ENCODE assay signal across 24 mouse cellular contexts in the genomic region with DNA sequence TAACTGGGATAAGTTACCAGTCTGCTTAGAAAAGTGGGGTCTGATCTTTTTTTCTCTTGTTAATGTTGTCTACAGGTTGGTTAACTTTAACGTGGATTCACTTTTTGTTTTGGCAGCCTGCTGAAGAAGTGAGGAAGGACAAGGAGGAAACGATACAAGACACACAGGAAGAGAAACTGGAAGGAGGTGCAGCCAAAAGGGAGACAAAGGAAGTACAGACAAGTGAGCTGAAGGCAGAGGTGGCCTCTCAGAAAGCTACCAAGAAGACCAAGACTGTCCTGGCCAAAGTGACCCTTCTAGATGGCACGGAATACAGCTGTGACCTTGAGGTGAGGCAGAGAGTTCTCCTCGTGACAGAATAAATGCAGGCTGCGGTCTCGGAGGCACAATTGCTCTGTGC.
DNase-seq lines count a peak whose midpoint lies in the region; ATAC-seq and TF ChIP-seq lines count a peak whose summit lies in the region.
"Had no signal": no experiment of that assay in that cellular context is flagged by ENCODE, and none has a peak within 500 bp of the region (broad histone marks: within the 10 kb centered on the region; RNA-seq: fewer than 3 reads in every experiment).

No protein-coding gene starts in this region.

- no peaks in the 10 kb centered on the region for H3K9me3 ChIP-seq in embryonic facial prominence, embryonic 12.5 days
- H3K9me3 ChIP-seq in embryonic facial prominence, embryonic 10.5 days = no peaks in the 10 kb centered on the region
- H3K9me3 ChIP-seq: forebrain, embryonic 13.5 days; G1E; kidney, embryonic 15.5 days; liver, embryonic 13.5 days had no signal

- H3K27me3 ChIP-seq in embryonic facial prominence, embryonic 12.5 days = no peaks in the 10 kb centered on the region
- no peaks in the 10 kb centered on the region for H3K27me3 ChIP-seq in embryonic facial prominence, embryonic 10.5 days (replicated peaks; ENCODE audit: low read depth, poor library complexity, severe bottlenecking)
- H3K27me3 ChIP-seq in testis, adult 2 months (ENCODE audit: control insufficient read depth, insufficient read depth, low read length) = no peaks in the 10 kb centered on the region
- H3K27me3 ChIP-seq in splenic B cell, adult 2 months (ENCODE audit: control insufficient read depth, insufficient read depth, low read length, poor library complexity, severe bottlenecking) = no peaks in the 10 kb centered on the region
- H3K27me3 ChIP-seq: forebrain, embryonic 13.5 days; kidney, embryonic 15.5 days; liver, embryonic 13.5 days had no signal

- H3K9ac ChIP-seq in embryonic facial prominence, embryonic 12.5 days = no peak overlapping the region
- H3K9ac ChIP-seq: forebrain, embryonic 13.5 days; kidney, embryonic 15.5 days; liver, embryonic 13.5 days had no signal

- no peak for TF ChIP-seq POLR2A in testis, adult 2 months (IDR thresholded peaks at IDR 0.05; ENCODE audit: control insufficient read depth, low read depth, low read length)

- H3K4me1 ChIP-seq in embryonic facial prominence, embryonic 12.5 days = peaks cover 7% of the 10 kb centered on the region; the same call in 1 of the 2 replicates
- H3K4me1 ChIP-seq in embryonic facial prominence, embryonic 10.5 days = peaks cover 12% of the 10 kb centered on the region
- peaks cover 4% of the 10 kb centered on the region; the same call in 1 of the 2 replicates for H3K4me1 ChIP-seq in testis, adult 2 months (ENCODE audit: control insufficient read depth, insufficient read depth, low read length)
- H3K4me1 ChIP-seq: forebrain, embryonic 13.5 days; liver, embryonic 13.5 days had no signal

- H3K36me3 ChIP-seq in embryonic facial prominence, embryonic 12.5 days = peaks cover 20% of the 10 kb centered on the region
- peaks cover 28% of the 10 kb centered on the region for H3K36me3 ChIP-seq in embryonic facial prominence, embryonic 10.5 days (replicated peaks)
- H3K36me3 ChIP-seq in testis, adult 2 months (ENCODE audit: control insufficient read depth, insufficient read depth, low read length) = no peaks in the 10 kb centered on the region
- no peaks in the 10 kb centered on the region for H3K36me3 ChIP-seq in splenic B cell, adult 2 months (ENCODE audit: control insufficient read depth, insufficient read depth, low read length, poor library complexity, severe bottlenecking)
- H3K36me3 ChIP-seq: G1E had no signal

- H3K4me2 ChIP-seq in embryonic facial prominence, embryonic 12.5 days (replicated peaks) = no peak overlapping the region
- H3K4me2 ChIP-seq: forebrain, embryonic 13.5 days; kidney, embryonic 15.5 days; liver, embryonic 13.5 days had no signal

- no peak for DNase-seq in embryonic facial prominence, embryonic 10.5 days (ENCODE audit: low spot score)
- DNase-seq in layer of hippocampus, adult 9-11 months = peak; percentile 52
- DNase-seq in layer of hippocampus, postnatal 14 days (ENCODE audit: low spot score in 2 of 2) = no peak
- DNase-seq in testis, postnatal 10 days (ENCODE audit: low spot score) = no peak
- DNase-seq in splenic B cell, adult 2 months (ENCODE audit: low read depth, low spot score) = peak; percentile 70
- no peak for DNase-seq in cerebellum, adult 9-11 months
- DNase-seq: adrenal gland, adult 8-10 months; cerebellum, adult 11-12 months; gastrocnemius, postnatal 14 days; kidney, adult 18-20 months; kidney, postnatal 36 days; left cerebral cortex, postnatal 4 days; liver, embryonic 13.5 days; lung, adult 18-20 months; lung, postnatal 10 days; thymus, postnatal 25 days had no signal

- TF ChIP-seq CTCF in testis, adult 2 months (IDR thresholded peaks at IDR 0.05; ENCODE audit: control insufficient read depth, insufficient read depth, insufficient replicate concordance, low read depth, low read length) = no peak

- H3K27ac ChIP-seq in embryonic facial prominence, embryonic 12.5 days = 0 out of 2 replicates have a peak overlapping the region, but pooled peaks have one; percentile 30
- no peak overlapping the region for H3K27ac ChIP-seq in embryonic facial prominence, embryonic 10.5 days (replicated peaks)
- H3K27ac ChIP-seq in testis, adult 2 months (ENCODE audit: control insufficient read depth, insufficient read depth, low read depth, low read length) = no peak overlapping the region
- H3K27ac ChIP-seq: forebrain, embryonic 13.5 days; kidney, embryonic 15.5 days; liver, embryonic 13.5 days; macrophage had no signal

- WGBS in embryonic facial prominence, embryonic 12.5 days = 81% methylated on average over 6 of the region's 6 CpGs
- WGBS in embryonic facial prominence, embryonic 10.5 days = 89% methylated on average over 6 of the region's 6 CpGs

- H3K4me3 ChIP-seq in embryonic facial prominence, embryonic 12.5 days = no peak overlapping the region
- H3K4me3 ChIP-seq in embryonic facial prominence, embryonic 10.5 days = no peak overlapping the region
- peak overlapping the region; percentile 41 for H3K4me3 ChIP-seq in testis, adult 2 months (ENCODE audit: control insufficient read depth, low read depth, low read length)
- H3K4me3 ChIP-seq: forebrain, embryonic 13.5 days; kidney, embryonic 15.5 days; liver, embryonic 13.5 days had no signal

- no peak for ATAC-seq in embryonic facial prominence, embryonic 12.5 days (ENCODE audit: insufficient number of reproducible peaks, insufficient read depth, low FRiP score, low TSS enrichment)
- ATAC-seq: forebrain, embryonic 13.5 days; hindbrain, embryonic 16.5 days; midbrain, embryonic 16.5 days had no signal

Comparison
In these comparisons a context has a peak if more than half of its experiments do, and no peak if none do; other contexts are left out.
1. DNase-seq: peak in layer of hippocampus, adult 9-11 months (single experiment) and splenic B cell, adult 2 months (single experiment); none in embryonic facial prominence, embryonic 10.5 days (single experiment), layer of hippocampus, postnatal 14 days (0 of 2), testis, postnatal 10 days (single experiment) and cerebellum, adult 9-11 months (single experiment).